Mouse (Mus musculus): Measurements from ENCODE around the gene Prrt4.

GRCm38 (mm10) chr6:29170952-29171388 is 8.4 kb downstream of the Prrt4 start:
- TF ChIP-seq CTCF (IDR thresholded peaks at IDR 0.05; ENCODE audit: low read depth) = peak; percentile 88
- no peak for TF ChIP-seq EP300 (optimal IDR thresholded peaks at IDR 0.05)

Data from stomach, postnatal 0 days (tissue).